Mouse (Mus musculus): ENCODE data around the gene Fdxr. TPM values are rescaled to one million over a fixed set of nuclear protein-coding genes. Genes with fewer than 3 reads are reported as not detected.

The Fdxr gene
- polyA plus RNA-seq, 1 experiment from 2014 or later = 10.0 TPM

DNA sequence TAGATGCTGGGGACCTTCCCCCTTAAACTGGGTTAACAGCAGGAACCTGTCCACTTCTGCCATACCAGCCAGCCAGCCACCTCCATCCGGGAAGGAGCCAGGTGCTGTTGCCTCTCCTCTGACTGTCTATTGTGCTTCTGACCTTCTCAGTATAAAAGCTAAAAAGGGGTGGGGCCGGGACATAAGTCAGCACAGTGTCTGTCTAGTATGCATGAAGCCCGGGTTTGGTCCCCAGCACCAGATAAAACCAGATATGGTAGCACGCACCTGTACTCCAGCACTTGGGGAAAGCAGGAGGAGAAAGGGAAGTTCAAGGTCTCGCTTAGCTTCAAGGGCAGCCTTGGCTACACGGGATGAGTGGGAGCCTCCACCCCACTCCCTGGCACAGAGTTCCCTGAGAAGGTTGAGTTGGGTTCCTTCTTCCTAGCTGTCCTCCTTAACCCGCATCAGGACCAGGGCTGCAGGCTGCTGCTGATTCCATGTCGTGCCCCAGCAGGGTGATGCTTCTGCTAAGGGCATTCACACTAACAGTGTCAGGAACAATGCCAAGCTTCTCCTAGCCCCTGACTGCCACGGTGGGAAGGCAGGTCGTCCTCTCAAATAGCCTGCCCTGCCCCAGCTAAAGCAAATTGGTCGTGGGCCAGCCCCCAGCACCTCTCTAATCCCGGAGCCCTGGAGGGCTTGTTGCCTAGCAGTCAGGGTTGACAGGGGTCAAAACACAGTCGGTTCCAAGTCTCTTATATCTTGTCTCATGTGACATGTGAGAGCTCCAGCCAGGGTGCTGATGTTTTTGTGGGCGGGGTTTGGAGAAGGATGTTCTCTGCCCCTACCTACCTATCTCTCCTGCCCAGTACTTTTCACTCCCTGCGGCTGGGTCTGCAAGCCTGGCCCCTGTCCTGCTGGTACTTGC, 47.6 kb downstream of the Fdxr start:
- Histone ChIP-seq H3K27ac (no peak overlapping the region), H3K9ac (ENCODE audit: low read depth, low read length) (no peak overlapping the region), H3K36me3 (ENCODE audit: insufficient read depth, low read length) (no peaks in the 10 kb centered on the region), H3K4me2 (ENCODE audit: low read length) (no peak overlapping the region), H3K4me1 (replicated peaks; ENCODE audit: insufficient read depth, low read length) (no peaks in the 10 kb centered on the region), H3K9me3 (replicated peaks; ENCODE audit: low read length) (no peaks in the 10 kb centered on the region), H3K27me3 (ENCODE audit: insufficient read depth, low read length) (0 out of 2 replicates have a peak, but pooled peaks cover 3% of the 10 kb centered on the region), H3K4me3 (replicated peaks; ENCODE audit: low read depth, low read length) (no peak overlapping the region)
- ATAC-seq (replicated peaks; ENCODE audit: low FRiP score, low read depth) (no peak), DNase-seq (ENCODE audit: low spot score) (no peak)
- WGBS = 50% methylated on average over 15 of the region's 15 CpGs
- no peak for TF ChIP-seq CTCF (IDR thresholded peaks at IDR 0.05; ENCODE audit: low read depth)

DNA sequence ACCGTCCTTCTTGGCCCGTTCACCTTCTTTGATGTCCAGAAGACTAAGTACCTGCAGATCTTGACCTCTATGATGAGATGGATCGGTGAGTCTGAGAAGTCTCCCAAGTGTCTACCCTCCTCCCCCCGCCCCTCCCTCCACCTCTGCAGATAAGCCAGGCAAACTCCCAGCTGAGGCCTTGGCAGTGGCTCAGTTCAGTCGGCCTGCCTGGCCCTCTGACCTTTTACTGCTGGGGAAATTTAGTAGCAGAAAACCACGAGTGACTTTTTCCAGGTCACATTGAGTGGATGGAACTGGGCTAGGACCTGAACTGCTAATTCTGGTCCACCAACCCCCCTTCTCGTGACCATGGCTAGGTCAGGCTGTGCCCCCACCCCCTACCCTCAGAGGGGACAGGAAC, 48.4 kb downstream of the Fdxr start:
- ATAC-seq (replicated peaks; ENCODE audit: low FRiP score, low read depth) = no peak
- no peaks in the 10 kb centered on the region for H3K9me3 ChIP-seq (replicated peaks; ENCODE audit: low read length)

DNA sequence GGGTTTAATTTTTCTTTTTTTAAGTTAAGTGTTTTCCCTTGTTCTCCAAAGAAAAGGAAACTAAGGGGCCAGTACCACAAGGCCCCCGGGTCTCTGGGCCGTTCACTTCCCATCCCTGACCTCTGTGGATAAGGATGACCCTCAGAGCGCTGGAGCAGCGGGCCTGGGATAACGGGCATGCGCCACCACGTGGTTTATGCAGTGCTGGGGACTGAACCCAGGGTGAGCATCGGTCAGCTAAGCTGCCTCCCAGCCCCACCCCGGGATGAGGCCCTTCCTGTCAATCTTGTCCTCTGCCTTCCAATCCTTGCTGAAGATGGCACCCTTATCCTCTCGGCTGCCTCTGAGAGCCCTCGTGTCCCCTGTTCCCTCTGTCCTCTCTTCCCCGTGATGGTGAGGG, 49.2 kb downstream of the Fdxr start:
- no peak overlapping the region for H3K9ac ChIP-seq (ENCODE audit: low read depth, low read length)
- 0 out of 2 replicates have a peak, but pooled peaks cover 3% of the 10 kb centered on the region for H3K27me3 ChIP-seq (ENCODE audit: insufficient read depth, low read length)
- no peaks in the 10 kb centered on the region for H3K36me3 ChIP-seq (ENCODE audit: insufficient read depth, low read length)
- H3K9me3 ChIP-seq (replicated peaks; ENCODE audit: low read length) = no peaks in the 10 kb centered on the region
- H3K4me1 ChIP-seq (replicated peaks; ENCODE audit: insufficient read depth, low read length) = no peaks in the 10 kb centered on the region
- 51% methylated on average over 12 of the region's 12 CpGs for WGBS
- H3K4me2 ChIP-seq (ENCODE audit: low read length) = no peak overlapping the region
- DNase-seq (ENCODE audit: low spot score) (no peak), ATAC-seq (replicated peaks; ENCODE audit: low FRiP score, low read depth) (no peak)
- H3K4me3 ChIP-seq (replicated peaks; ENCODE audit: low read depth, low read length) = no peak overlapping the region
- H3K27ac ChIP-seq = no peak overlapping the region
- TF ChIP-seq CTCF (IDR thresholded peaks at IDR 0.05; ENCODE audit: low read depth) = no peak

More for the DNA sequence above, 48.4 kb downstream of the Fdxr start:
- Histone ChIP-seq H3K4me1 (replicated peaks; ENCODE audit: insufficient read depth, low read length) (no peaks in the 10 kb centered on the region), H3K27ac (no peak overlapping the region), H3K4me2 (ENCODE audit: low read length) (no peak overlapping the region), H3K9ac (ENCODE audit: low read depth, low read length) (no peak overlapping the region), H3K27me3 (ENCODE audit: insufficient read depth, low read length) (0 out of 2 replicates have a peak, but pooled peaks cover 3% of the 10 kb centered on the region), H3K36me3 (ENCODE audit: insufficient read depth, low read length) (no peaks in the 10 kb centered on the region), H3K4me3 (replicated peaks; ENCODE audit: low read depth, low read length) (no peak overlapping the region)
- no peak for DNase-seq (ENCODE audit: low spot score)
- WGBS = 53% methylated on average over 7 of the region's 7 CpGs
- no peak for TF ChIP-seq CTCF (IDR thresholded peaks at IDR 0.05; ENCODE audit: low read depth)

DNA sequence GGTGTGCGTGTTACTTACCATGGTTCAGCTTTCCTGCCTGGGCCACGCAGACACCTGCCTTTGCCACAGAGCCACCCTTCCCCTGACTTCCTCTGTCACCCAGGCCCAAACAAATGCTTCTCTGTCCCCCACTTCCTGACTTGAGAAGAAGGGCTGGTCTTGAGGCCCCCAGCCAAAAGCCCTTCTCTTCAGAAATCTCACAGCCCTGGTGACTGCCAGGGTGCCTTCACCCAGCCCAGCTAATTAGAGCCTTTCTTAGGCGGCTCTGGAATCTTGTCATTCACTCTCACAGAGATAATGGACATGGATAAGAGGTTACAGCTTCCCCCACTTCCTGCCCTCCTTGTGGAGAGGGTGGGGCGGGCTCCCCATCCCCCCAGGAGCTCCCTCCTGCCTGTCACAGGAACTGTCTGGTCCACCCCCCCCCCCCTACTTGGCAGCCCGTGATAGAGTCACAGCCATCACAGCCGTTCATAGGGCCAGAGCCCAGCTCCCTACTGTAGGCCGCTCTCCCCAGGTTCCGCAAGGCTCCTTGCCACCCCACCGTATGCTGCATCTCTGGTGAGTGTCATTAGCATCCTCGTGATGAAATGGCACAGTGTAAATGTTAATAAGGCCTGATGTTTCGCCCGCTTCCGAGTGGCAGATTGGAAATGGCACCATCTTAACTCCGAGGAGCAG, 49.9 kb downstream of the Fdxr start:
- Histone ChIP-seq H3K9me3 (replicated peaks; ENCODE audit: low read length) (no peaks in the 10 kb centered on the region), H3K27me3 (ENCODE audit: insufficient read depth, low read length) (0 out of 2 replicates have a peak, but pooled peaks cover 3% of the 10 kb centered on the region), H3K4me3 (replicated peaks; ENCODE audit: low read depth, low read length) (no peak overlapping the region), H3K4me2 (ENCODE audit: low read length) (no peak overlapping the region), H3K36me3 (ENCODE audit: insufficient read depth, low read length) (no peaks in the 10 kb centered on the region), H3K9ac (ENCODE audit: low read depth, low read length) (no peak overlapping the region), H3K27ac (no peak overlapping the region), H3K4me1 (replicated peaks; ENCODE audit: insufficient read depth, low read length) (no peaks in the 10 kb centered on the region)
- TF ChIP-seq CTCF (IDR thresholded peaks at IDR 0.05; ENCODE audit: low read depth) = no peak
- WGBS = 72% methylated on average over 14 of the region's 14 CpGs
- ATAC-seq (replicated peaks; ENCODE audit: low FRiP score, low read depth) (no peak), DNase-seq (ENCODE audit: low spot score) (no peak)

DNA sequence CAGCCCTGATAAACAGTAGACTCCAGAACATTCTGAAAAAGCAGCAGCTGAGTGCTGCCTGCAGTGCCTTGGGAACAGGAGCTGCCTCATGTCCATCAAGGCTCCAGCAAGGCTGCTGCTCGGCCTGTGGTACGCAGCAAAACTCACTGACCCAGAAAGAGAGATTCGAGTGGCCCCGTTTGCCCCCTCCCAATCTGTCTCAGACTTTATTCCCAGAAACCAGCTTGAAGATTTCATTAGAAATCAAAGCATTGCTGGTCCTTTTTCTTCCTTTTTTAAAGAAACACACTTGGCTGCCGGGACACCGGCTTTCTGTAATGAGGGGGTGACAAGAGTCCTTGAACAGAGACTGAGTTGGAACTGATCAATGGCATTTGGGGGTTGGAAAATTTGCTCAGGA, 51.5 kb downstream of the Fdxr start:
- H3K4me2 ChIP-seq (ENCODE audit: low read length) = no peak overlapping the region
- TF ChIP-seq CTCF (IDR thresholded peaks at IDR 0.05; ENCODE audit: low read depth) = no peak
- no peak overlapping the region for H3K4me3 ChIP-seq (replicated peaks; ENCODE audit: low read depth, low read length)
- 0 out of 2 replicates have a peak, but pooled peaks cover 3% of the 10 kb centered on the region for H3K27me3 ChIP-seq (ENCODE audit: insufficient read depth, low read length)
- H3K9me3 ChIP-seq (replicated peaks; ENCODE audit: low read length) = no peaks in the 10 kb centered on the region
- H3K9ac ChIP-seq (ENCODE audit: low read depth, low read length) = no peak overlapping the region
- no peaks in the 10 kb centered on the region for H3K4me1 ChIP-seq (replicated peaks; ENCODE audit: insufficient read depth, low read length)
- no peak overlapping the region for H3K27ac ChIP-seq
- H3K36me3 ChIP-seq (ENCODE audit: insufficient read depth, low read length) = no peaks in the 10 kb centered on the region
- ATAC-seq (replicated peaks; ENCODE audit: low FRiP score, low read depth) = no peak
- no peak for DNase-seq (ENCODE audit: low spot score)
- WGBS = 50% methylated on average over 6 of the region's 6 CpGs

DNA sequence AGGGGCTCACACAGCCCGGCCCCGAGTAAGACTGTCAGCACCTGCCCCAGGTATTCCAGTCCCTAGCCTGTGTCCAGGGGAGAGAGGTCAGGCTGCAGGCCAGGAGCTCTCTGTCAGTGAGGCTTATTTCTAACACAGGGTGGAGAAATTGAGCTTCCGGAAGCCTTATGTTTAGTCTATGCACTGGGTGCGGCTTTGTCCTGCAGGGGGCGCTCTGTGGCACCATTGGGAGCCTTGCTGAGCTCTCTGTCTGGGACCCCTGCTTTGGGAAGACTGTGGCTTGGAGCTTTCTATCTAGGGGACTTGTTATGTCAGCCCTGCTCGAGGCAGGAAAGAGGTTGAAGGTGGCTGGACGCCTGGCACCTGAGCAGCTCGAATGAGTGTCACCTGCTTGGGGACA, 52.0 kb downstream of the Fdxr start:
- WGBS = 51% methylated on average over 8 of the region's 8 CpGs
- no peaks in the 10 kb centered on the region for H3K4me1 ChIP-seq (replicated peaks; ENCODE audit: insufficient read depth, low read length)
- DNase-seq (ENCODE audit: low spot score) = peak; percentile 73
- H3K4me3 ChIP-seq (replicated peaks; ENCODE audit: low read depth, low read length) = no peak overlapping the region
- no peak overlapping the region for H3K4me2 ChIP-seq (ENCODE audit: low read length)
- TF ChIP-seq CTCF (IDR thresholded peaks at IDR 0.05; ENCODE audit: low read depth) = peak; percentile 70
- 0 out of 2 replicates have a peak, but pooled peaks cover 3% of the 10 kb centered on the region for H3K27me3 ChIP-seq (ENCODE audit: insufficient read depth, low read length)
- no peak overlapping the region for H3K27ac ChIP-seq
- no peak overlapping the region for H3K9ac ChIP-seq (ENCODE audit: low read depth, low read length)
- H3K36me3 ChIP-seq (ENCODE audit: insufficient read depth, low read length) = no peaks in the 10 kb centered on the region
- ATAC-seq (replicated peaks; ENCODE audit: low FRiP score, low read depth) = 0 out of 2 replicates have a peak, but pooled peaks have one; percentile 14
- H3K9me3 ChIP-seq (replicated peaks; ENCODE audit: low read length) = no peaks in the 10 kb centered on the region
